Mouse (Mus musculus) lung, postnatal 0 days (tissue): Measurements from ENCODE around the gene Kars.

ENCODE experiments used
- CTCF ChIP-seq: IDR thresholded peaks from 2 replicates; pipeline ENCODE4 v1.5.1; 2016; ENCODE audit warnings: antibody characterized with exemption, mild to moderate bottlenecking
- EP300 ChIP-seq: IDR thresholded peaks from 2 replicates; pipeline ENCODE4 v1.6.1; 2016; ENCODE audit warnings: antibody characterized with exemption, mild to moderate bottlenecking, control low read depth

GRCm38 (mm10) chr8:111992013-111992702, 19.0 kb downstream of the Kars start, which contains the start of gene Adat1:
- TF ChIP-seq CTCF, result peak; percentile 48
- no peak for TF ChIP-seq EP300
